Mouse (Mus musculus): ENCODE measurements around the gene Gm10837. TPM values are rescaled to one million over a fixed set of nuclear protein-coding genes. Genes with fewer than 3 reads are reported as not detected.

Gm10837 gene
- polyA plus RNA-seq, 1 experiment from 2014 or later = 0.45 TPM

- Histone ChIP-seq H3K27me3 (ENCODE audit: control insufficient read depth, insufficient read depth, low read length) (peaks cover 70% of the 10 kb centered on the region), H3K4me2 (peak overlapping the region; percentile 62), H3K4me3 (ENCODE audit: low read depth, low read length) (peak overlapping the region; percentile 75; the same call in 1 of the 2 replicates), H3K4me1 (ENCODE audit: control insufficient read depth, insufficient read depth, low read length) (peaks cover 17% of the 10 kb centered on the region), H3K27ac (ENCODE audit: low read depth, low read length) (0 out of 2 replicates have a peak overlapping the region, but pooled peaks have one; percentile 49), H3K9ac (ENCODE audit: low read length) (peak overlapping the region; percentile 68), H3K36me3 (ENCODE audit: control insufficient read depth, insufficient read depth, low read length) (no peaks in the 10 kb centered on the region), H3K9me3 (ENCODE audit: control insufficient read depth, low read length) (no peaks in the 10 kb centered on the region)
- DNase-seq (ENCODE audit: low spot score, missing footprints) (peak; percentile 94), ATAC-seq (ENCODE audit: low FRiP score) (no peak)
- WGBS = 3% methylated on average over 5 of the region's 5 CpGs
These were observed 7.4 kb upstream of the Gm10837 start for GRCm38 (mm10) chr14:122483024-122483385.

- peak overlapping the region; percentile 1; the same call in 1 of the 2 replicates for H3K9ac ChIP-seq (ENCODE audit: low read length)
- WGBS = 2% methylated on average over 18 of the region's 18 CpGs
These were observed 6.6 kb upstream of the Gm10837 start for GRCm38 (mm10) chr14:122483556-122484421.

GRCm38 (mm10) chr14:122484458-122484843, 5.9 kb upstream of the Gm10837 start:
- no peak for ATAC-seq (ENCODE audit: low FRiP score)
- Histone ChIP-seq H3K9me3 (ENCODE audit: control insufficient read depth, low read length) (no peaks in the 10 kb centered on the region), H3K9ac (ENCODE audit: low read length) (no peak overlapping the region; the same call in 1 of the 2 replicates), H3K27ac (ENCODE audit: low read depth, low read length) (no peak overlapping the region; the same call in 1 of the 2 replicates), H3K36me3 (ENCODE audit: control insufficient read depth, insufficient read depth, low read length) (no peaks in the 10 kb centered on the region), H3K4me1 (ENCODE audit: control insufficient read depth, insufficient read depth, low read length) (peaks cover 15% of the 10 kb centered on the region; the same call in 1 of the 2 replicates), H3K27me3 (ENCODE audit: control insufficient read depth, insufficient read depth, low read length) (peaks cover 62% of the 10 kb centered on the region), H3K4me2 (peak overlapping the region; percentile 62), H3K4me3 (ENCODE audit: low read depth, low read length) (peak overlapping the region; percentile 1; the same call in 1 of the 2 replicates)
- WGBS = 7% methylated on average over 4 of the region's 4 CpGs
- DNase-seq (ENCODE audit: low spot score, missing footprints) = peak; percentile 81

More at GRCm38 (mm10) chr14:122483556-122484421, 6.6 kb upstream of the Gm10837 start:
- Histone ChIP-seq H3K27me3 (ENCODE audit: control insufficient read depth, insufficient read depth, low read length) (peaks cover 63% of the 10 kb centered on the region), H3K9me3 (ENCODE audit: control insufficient read depth, low read length) (no peaks in the 10 kb centered on the region), H3K4me3 (ENCODE audit: low read depth, low read length) (peak overlapping the region; percentile 1; the same call in 1 of the 2 replicates), H3K4me2 (peak overlapping the region; percentile 62), H3K36me3 (ENCODE audit: control insufficient read depth, insufficient read depth, low read length) (no peaks in the 10 kb centered on the region), H3K27ac (ENCODE audit: low read depth, low read length) (no peak overlapping the region), H3K4me1 (ENCODE audit: control insufficient read depth, insufficient read depth, low read length) (peaks cover 17% of the 10 kb centered on the region)
- peak; percentile 96 for DNase-seq (ENCODE audit: low spot score, missing footprints)
- no peak for ATAC-seq (ENCODE audit: low FRiP score)

- ATAC-seq (ENCODE audit: low FRiP score) (peak; percentile 15; the same call in 1 of the 2 replicates), DNase-seq (ENCODE audit: low spot score, missing footprints) (peak; percentile 96)
- H3K4me3 ChIP-seq (ENCODE audit: low read depth, low read length) = peak overlapping the region; percentile 7
- no peak overlapping the region; the same call in 1 of the 2 replicates for H3K27ac ChIP-seq (ENCODE audit: low read depth, low read length)
- H3K36me3 ChIP-seq (ENCODE audit: control insufficient read depth, insufficient read depth, low read length) = no peaks in the 10 kb centered on the region
- H3K27me3 ChIP-seq (ENCODE audit: control insufficient read depth, insufficient read depth, low read length) = peaks cover 62% of the 10 kb centered on the region
- H3K4me2 ChIP-seq = peak overlapping the region; percentile 38
- H3K9ac ChIP-seq (ENCODE audit: low read length) = no peak overlapping the region
- under 1% methylated on average over 24 of the region's 24 CpGs for WGBS
- peaks cover 15% of the 10 kb centered on the region; the same call in 1 of the 2 replicates for H3K4me1 ChIP-seq (ENCODE audit: control insufficient read depth, insufficient read depth, low read length)
- H3K9me3 ChIP-seq (ENCODE audit: control insufficient read depth, low read length) = no peaks in the 10 kb centered on the region
These were observed 5.4 kb upstream of the Gm10837 start for GRCm38 (mm10) chr14:122484844-122485551.

GRCm38 (mm10) chr14:122485635-122486181, 4.7 kb upstream of the Gm10837 start:
- Histone ChIP-seq H3K9me3 (ENCODE audit: control insufficient read depth, low read length) (no peaks in the 10 kb centered on the region), H3K27me3 (ENCODE audit: control insufficient read depth, insufficient read depth, low read length) (peaks cover 60% of the 10 kb centered on the region), H3K9ac (ENCODE audit: low read length) (no peak overlapping the region), H3K4me1 (ENCODE audit: control insufficient read depth, insufficient read depth, low read length) (peaks cover 18% of the 10 kb centered on the region), H3K4me3 (ENCODE audit: low read depth, low read length) (peak overlapping the region; percentile 7; the same call in 1 of the 2 replicates), H3K27ac (ENCODE audit: low read depth, low read length) (peak overlapping the region; percentile 11; the same call in 1 of the 2 replicates), H3K36me3 (ENCODE audit: control insufficient read depth, insufficient read depth, low read length) (no peaks in the 10 kb centered on the region), H3K4me2 (peak overlapping the region; percentile 38)
- 1% methylated on average over 12 of the region's 12 CpGs for WGBS
- DNase-seq (ENCODE audit: low spot score, missing footprints) = peak; percentile 95
- ATAC-seq (ENCODE audit: low FRiP score) = no peak

GRCm38 (mm10) chr14:122486611-122487010, 3.8 kb upstream of the Gm10837 start:
- no peak overlapping the region for H3K27ac ChIP-seq (ENCODE audit: low read depth, low read length)
- peaks cover 18% of the 10 kb centered on the region for H3K4me1 ChIP-seq (ENCODE audit: control insufficient read depth, insufficient read depth, low read length)
- H3K4me3 ChIP-seq (ENCODE audit: low read depth, low read length) = no peak overlapping the region
- no peak overlapping the region for H3K9ac ChIP-seq (ENCODE audit: low read length)
- peaks cover 64% of the 10 kb centered on the region for H3K27me3 ChIP-seq (ENCODE audit: control insufficient read depth, insufficient read depth, low read length)
- ATAC-seq (ENCODE audit: low FRiP score) (no peak), DNase-seq (ENCODE audit: low spot score, missing footprints) (peak; percentile 91)
- H3K4me2 ChIP-seq = no peak overlapping the region
- WGBS = 4% methylated on average over 1 of the region's 1 CpGs
- H3K9me3 ChIP-seq (ENCODE audit: control insufficient read depth, low read length) = no peaks in the 10 kb centered on the region
- no peaks in the 10 kb centered on the region for H3K36me3 ChIP-seq (ENCODE audit: control insufficient read depth, insufficient read depth, low read length)

- H3K9me3 ChIP-seq (ENCODE audit: control insufficient read depth, low read length) = no peaks in the 10 kb centered on the region
- peaks cover 61% of the 10 kb centered on the region for H3K27me3 ChIP-seq (ENCODE audit: control insufficient read depth, insufficient read depth, low read length)
- no peak overlapping the region for H3K4me2 ChIP-seq
- no peak overlapping the region for H3K4me3 ChIP-seq (ENCODE audit: low read depth, low read length)
- no peaks in the 10 kb centered on the region for H3K36me3 ChIP-seq (ENCODE audit: control insufficient read depth, insufficient read depth, low read length)
- whole genome bisulfite sequencing = 2% methylated on average over 5 of the region's 5 CpGs
- peaks cover 16% of the 10 kb centered on the region for H3K4me1 ChIP-seq (ENCODE audit: control insufficient read depth, insufficient read depth, low read length)
- H3K9ac ChIP-seq (ENCODE audit: low read length) = no peak overlapping the region
- no peak for ATAC-seq (ENCODE audit: low FRiP score)
- H3K27ac ChIP-seq (ENCODE audit: low read depth, low read length) = no peak overlapping the region
- peak; percentile 96 for DNase-seq (ENCODE audit: low spot score, missing footprints)
These were observed 3.0 kb upstream of the Gm10837 start for GRCm38 (mm10) chr14:122487366-122487765.

GRCm38 (mm10) chr14:122489041-122489440, 1.3 kb upstream of the Gm10837 start:
- Histone ChIP-seq H3K4me2 (peak overlapping the region; percentile 25; the same call in 1 of the 2 replicates), H3K36me3 (ENCODE audit: control insufficient read depth, insufficient read depth, low read length) (no peaks in the 10 kb centered on the region), H3K27me3 (ENCODE audit: control insufficient read depth, insufficient read depth, low read length) (peaks cover 50% of the 10 kb centered on the region), H3K9me3 (ENCODE audit: control insufficient read depth, low read length) (no peaks in the 10 kb centered on the region), H3K27ac (ENCODE audit: low read depth, low read length) (no peak overlapping the region), H3K9ac (ENCODE audit: low read length) (no peak overlapping the region), H3K4me3 (ENCODE audit: low read depth, low read length) (no peak overlapping the region), H3K4me1 (ENCODE audit: control insufficient read depth, insufficient read depth, low read length) (peaks cover 10% of the 10 kb centered on the region)
- ATAC-seq (ENCODE audit: low FRiP score) = no peak
- under 1% methylated on average over 5 of the region's 5 CpGs for WGBS
- DNase-seq (ENCODE audit: low spot score, missing footprints) = peak; percentile 95

Data from midbrain, embryonic 11.5 days (tissue).